Mouse (Mus musculus) embryo, embryonic 10 days (tissue): ENCODE measurements around the gene Lamtor5.

ENCODE experiments used
- DNase-seq: peaks from one replicate; pipeline ENCODE4 v3.0.0-alpha.2; 2015; ENCODE audit warnings: low spot score

Gene Lamtor5

DNA sequence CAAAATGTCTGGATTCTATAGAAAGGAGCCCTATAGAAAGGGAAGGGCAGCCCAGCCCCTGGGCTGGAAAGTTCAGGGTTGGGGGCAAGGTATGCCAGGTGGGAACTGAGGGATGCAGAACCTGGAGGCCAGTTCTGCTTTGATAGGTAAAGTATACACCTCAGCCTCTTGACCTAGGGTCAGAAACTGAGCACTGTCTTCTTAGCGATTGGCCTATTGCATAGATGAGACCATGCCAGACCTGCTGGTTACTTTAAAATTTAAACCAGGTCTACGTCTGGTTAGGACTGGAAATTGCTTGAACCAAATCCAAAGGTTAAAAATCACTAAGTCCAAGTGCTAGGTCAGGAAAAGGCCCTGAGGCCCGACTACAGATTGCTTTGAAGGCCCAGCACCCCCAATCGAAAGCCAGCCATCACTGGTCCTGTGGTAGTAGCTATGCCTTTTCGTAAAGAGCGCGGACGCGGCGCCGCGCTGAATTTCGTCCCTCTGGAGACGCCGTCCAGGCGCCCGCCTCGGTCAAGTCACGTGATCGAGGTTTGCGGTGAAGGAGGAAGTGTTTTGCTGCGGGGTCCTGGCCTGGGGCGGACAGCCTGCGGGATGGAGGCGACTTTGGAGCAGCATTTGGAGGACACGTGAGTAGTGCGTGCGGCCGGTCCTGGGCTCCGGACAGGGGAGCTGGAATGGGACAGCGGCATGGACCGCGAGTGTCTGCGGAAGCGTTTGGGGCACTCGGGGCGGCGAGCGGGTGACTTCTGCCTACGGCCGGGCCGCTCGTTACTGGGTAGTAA, at the start of gene Lamtor5:
Gene Lamtor5, plus strand, starts transcription at position 380 of the 791 bp plus-strand sequence.
- DNase-seq: peak; percentile 93

DNA sequence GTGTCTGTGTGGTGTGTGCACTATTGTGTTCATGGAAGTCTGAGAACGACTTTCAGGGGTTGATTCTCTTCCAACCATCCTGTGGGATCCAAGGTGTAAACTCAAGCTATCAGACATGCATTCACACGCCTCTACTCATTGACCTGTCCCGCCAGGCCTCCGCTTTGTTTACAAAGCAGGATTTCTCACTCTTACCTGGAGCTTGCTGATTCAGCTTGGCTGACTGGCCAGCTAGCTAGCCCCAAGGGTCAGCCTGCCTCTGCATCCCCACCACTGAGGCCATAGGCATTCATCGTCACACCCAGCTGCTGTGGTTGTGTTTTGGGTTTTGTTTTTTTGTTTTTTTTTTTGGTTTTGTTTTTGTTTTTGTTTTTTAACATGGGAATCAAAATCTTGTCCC, 49.4 kb upstream of the Lamtor5 start:
- no peak for DNase-seq

DNA sequence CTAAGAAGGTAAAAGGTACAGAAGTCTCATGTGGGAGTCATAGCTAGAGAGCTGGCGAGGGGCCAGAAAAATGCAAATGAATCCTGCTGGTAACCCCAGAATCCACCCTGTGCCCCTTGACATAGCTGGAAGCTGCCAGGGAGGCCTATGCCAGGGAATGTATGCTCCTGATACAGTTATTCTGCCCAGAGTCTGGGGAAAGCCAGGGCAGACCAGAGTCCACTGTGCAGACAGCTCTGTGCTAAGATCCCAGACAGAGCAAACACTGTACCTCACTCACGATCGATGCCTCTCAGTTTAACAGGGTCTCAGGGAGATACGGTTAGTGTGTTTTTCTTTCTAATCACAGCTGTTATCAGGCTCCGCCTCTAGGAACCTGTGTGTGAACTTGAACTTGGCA, 48.8 kb upstream of the Lamtor5 start:
- DNase-seq: no peak

DNA sequence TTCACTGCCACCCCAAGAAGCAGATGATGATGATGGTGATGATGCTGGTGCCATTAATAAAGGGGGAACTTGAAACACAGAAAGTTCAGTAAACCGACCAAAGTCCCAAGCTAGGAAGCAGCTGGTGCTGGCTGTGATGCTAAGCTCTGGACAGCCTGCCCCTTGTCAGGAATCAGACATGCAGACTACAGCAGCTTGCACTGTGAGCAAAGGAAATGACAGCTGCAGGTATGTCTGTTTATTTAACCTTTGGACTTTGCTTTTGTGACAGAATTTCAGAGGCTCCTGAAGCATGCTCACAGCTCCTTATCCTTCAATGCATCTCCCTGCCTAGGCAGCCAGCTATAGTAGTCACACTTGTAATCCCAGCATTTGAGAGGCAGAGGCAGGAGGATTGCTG, 48.1 kb upstream of the Lamtor5 start, which contains the start of gene A630076J17Rik:
Gene A630076J17Rik, plus strand, starts transcription at position 88 of the 400 bp plus-strand sequence.
- no peak for DNase-seq

DNA sequence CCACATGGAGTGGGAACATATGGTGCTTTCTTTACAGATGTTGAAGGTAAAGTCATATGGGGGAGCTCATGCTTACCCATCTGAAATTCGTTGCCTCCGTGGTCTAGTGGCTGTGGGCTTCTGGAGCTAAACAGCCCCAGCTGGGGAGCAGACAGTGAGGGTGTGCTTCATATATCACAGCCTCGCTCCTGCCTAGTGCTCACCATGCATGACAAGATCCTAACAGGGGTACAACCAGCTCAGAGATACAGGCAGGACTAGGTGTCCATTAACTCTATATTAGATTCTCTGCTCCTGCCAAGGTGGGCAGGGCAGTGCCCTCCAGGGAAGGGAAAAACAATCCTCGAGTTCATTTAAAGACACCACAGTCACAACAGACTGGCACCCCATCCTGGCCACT, 47.5 kb upstream of the Lamtor5 start:
- no peak for DNase-seq

DNA sequence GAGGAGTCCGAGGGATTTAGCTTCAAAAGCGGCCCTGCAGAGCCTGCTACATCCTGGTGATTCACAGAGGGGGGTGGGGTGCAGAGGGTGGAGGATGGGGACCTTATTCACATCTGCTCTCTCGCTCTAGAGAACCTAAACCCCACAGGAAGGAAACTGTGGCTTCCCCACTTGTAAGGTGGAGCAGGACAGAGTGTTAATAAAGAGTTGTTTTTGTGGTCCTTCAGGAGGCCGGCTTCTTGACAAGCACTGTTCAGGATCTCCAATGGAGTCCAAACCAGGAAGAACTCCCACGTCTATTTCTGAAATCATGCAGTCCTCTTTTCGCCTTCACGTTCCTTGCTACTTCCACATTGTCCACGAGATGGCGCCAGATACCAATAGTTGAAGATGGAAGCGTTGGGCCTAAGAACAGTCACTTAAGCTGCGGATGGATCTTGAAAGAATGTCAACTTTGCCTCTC, 45.3 kb upstream of the Lamtor5 start:
- DNase-seq: peak; percentile 92

DNA sequence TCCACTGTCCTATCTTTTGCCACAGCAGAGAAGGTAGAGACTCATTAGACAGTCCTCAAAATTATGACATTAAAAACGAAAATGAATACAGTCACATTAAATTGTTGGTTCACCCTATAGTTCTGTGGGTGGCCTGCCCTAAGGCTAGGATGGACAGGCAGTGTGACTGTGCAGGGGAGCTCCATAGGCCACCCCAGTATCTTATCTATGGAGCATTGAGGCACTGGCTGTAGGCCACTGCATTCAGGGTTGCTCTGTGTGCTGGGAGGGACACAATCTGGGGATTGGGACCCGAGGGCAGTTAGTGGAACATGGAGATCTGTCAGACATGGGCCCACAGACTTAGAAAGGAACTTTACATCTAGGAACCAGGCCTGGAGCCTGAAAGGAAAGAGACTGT, 44.7 kb upstream of the Lamtor5 start:
- no peak for DNase-seq

DNA sequence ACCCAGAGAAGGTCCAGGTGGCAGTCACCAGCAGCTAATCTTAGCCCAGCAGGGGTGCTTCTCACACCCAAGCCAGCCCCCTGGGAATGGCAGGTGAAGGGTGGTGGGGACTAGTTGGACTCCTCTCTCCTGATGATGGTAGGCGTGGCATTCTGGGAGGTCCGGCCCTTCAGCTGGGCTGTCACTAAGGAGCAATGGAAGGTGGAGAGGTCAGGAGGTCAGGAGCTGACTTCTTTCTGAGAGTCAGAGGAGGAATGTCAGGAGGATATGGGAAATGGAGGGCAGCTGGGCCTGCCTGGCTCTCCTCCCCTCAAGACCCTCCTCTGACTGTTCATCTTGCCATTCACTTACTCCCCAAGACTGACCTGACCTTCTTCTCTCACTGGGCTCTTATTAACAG, 40.6 kb upstream of the Lamtor5 start:
- DNase-seq: peak; percentile 54

DNA sequence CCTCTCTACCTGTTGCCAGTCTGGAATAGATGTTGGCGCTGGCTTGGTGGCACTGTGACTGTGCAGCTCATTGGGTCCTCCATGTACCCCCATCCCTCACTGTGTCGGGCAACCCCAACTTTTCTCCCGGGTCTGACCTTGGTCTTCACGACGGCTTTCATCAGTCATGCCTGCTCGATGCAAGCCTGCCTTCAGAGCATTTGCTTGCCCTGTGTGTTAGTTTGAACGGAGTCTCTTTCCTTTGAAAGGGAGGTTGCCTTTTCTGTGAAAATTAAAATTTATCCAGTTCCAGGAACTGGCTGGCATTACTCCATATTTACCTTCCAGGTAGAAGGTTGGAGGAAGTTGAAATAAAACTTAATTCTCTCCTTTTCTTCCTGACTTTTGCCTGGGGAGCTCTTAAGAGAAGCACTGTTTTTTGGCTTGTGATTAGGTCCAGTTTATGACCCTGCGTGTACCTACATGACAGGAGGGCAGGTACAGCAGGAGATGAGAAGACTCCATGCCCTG, 40.1 kb upstream of the Lamtor5 start:
- no peak for DNase-seq

DNA sequence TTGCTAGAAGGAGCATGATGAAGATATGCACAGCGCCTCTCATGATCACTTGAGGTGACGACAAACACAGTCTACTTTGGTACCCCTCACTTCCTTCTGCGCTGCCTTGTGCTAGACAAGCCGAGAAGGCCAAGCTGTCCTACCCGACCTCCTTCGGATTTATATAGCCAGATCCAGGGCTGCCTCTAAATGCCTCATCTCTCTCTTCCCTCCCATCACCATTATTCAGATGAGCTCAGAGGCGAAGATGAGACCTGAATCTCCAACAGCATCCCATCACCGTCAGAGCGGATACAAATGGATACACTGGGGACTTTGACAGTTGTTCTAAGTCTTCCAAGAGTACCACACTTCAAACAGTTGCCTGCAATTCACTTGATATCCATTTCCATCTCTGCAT, 39.1 kb upstream of the Lamtor5 start, which contains the start of gene Prok1:
Gene Prok1, minus strand, starts transcription at position 101 of the 400 bp plus-strand sequence.
- DNase-seq: no peak

DNA sequence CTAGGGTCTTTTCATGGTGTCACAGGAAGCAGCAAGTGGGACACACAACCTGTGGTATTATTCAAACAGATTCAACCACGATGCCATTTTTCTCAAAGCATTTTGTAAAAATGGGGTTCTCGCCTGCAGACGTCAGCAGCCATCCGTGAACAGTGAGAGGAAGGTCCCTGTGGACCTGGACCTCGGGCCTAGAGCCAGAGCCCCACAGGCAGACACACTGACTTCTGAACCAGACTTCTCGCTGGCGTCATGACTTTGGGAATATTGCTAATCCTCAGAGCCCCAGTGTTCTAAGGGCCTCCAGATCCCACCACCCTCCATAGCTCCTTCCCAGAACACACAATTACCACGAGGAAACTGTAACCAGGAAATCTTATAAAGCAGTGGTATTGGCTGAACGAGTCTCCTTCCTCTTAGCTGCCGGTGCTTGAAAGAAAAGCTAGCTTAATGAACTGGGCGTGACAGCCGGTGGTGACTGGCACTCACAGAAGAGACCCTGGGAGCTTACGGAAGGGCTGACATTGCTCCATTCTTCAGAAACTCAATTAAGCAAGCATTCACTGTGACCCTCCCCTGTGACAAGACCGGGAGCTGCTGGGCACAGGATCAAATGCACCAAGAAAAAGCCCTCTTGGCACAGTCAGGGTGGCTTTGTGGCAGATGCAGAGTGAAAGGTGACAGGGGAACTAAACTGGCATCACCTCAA, 37.1 kb upstream of the Lamtor5 start:
- no peak for DNase-seq

DNA sequence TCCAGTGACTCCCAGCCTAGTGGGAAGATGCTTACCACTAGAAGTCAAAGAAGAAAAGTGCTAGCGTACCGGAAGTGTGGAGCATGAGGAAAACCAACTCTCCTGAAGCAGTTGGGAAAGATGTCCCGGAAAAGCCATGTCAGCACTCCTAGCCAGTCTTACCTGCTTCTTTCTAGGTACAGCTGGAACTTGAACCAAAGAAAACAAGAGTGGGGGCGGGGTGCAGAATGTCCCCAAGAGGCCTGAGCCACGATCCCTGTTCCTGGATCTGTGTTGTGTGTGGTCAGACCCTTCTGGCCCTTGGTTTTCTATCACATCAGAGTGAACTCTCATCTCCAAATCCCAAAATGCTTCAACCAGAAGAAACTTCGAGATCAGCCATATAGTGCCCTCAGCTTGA, 31.8 kb upstream of the Lamtor5 start:
- DNase-seq: no peak

DNA sequence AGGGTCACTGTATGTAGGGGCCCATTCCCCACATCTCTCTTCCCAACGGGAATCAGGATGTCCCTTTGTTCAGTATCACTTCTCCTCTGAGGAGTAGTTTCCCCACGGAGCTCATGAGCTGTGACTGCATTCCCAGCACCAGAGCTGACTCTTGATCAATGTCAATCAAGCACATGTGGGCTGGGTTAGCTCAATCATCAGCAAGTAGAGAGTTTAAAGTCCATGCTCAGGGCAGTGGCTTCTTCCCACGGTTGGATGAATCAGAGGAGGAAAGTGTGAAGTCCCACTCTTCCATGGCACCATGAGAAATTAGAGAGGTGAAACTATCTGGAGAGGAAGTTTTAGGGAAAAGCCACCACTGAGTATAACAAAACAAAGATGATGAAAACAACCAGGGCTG, 29.6 kb upstream of the Lamtor5 start:
- no peak for DNase-seq

DNA sequence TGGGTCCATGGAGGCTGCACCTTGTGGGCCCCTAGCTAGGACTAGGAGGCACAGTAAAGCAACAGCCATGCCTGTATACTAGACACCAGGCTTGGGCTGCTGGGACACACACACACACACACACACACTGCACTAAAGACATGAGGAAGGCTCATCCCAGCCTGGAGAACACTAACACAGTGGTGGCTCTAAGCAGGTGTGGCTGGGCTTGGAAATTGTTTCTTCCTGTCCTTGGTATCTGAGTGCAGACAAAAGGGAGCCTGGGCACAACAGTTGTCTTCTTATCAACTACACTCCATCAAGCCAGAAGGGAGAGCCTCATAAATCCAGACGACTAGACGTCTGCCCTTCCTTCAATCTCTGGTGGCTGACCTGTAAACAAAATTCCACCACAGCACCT, 28.3 kb upstream of the Lamtor5 start:
- no peak for DNase-seq

DNA sequence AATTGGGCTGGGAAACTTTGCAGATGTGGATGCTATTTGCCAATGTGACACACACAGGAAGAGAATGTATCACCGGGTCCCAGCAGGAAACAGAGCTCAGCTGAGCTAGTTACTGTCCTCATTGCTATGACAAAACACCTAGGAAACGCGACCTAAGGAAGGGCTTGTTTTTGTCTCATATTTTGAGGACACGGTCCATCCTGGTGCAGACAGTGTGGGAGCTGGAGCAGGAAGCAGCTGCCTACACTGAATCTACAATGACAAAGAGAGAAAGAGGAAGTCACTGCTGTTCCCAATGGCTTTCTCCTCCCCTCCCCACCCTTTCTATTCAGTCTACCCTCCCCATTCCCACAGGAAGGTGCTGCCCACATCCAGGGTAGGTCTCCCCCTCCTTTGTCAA, 26.6 kb upstream of the Lamtor5 start:
- peak; percentile 14 for DNase-seq

DNA sequence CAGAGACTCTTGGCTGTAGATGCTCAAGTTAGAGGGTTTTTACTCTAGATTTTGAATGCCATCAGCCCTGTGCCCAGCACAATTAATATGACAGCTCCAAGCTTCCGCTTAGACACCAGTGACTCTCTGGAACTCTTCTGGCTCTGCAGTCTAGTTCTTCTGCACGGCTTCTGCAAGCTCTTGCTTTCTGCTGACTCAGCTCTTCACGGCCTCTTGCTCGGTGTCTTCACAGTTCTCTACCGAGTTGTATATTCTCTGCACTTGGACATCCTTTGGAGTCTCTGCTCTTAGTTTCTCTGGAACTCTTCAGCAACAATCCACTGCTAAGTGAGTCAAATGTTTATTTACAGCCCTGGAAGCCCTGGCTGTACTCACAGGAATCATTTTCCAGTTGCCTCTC, 24.7 kb upstream of the Lamtor5 start:
- DNase-seq: no peak

DNA sequence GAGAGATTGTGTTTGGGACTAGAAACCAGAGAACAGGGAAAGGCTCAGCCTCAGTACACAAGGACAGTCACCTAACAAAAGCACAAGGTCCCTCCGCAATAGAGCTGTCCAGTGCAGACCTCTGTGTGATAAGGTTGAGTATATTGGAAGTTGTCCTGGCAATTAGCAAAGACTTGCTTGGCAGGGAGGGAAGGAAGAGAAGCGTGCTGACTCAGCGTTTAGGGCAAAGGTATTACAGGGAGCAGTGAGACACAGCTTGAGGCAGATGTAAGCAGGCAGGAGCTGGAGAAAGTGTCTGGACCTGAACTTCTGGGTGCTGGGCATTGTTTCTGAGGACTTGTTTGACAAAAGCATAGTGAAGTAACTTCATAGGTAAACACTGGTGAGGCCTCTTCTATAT, 22.7 kb upstream of the Lamtor5 start:
- no peak for DNase-seq

DNA sequence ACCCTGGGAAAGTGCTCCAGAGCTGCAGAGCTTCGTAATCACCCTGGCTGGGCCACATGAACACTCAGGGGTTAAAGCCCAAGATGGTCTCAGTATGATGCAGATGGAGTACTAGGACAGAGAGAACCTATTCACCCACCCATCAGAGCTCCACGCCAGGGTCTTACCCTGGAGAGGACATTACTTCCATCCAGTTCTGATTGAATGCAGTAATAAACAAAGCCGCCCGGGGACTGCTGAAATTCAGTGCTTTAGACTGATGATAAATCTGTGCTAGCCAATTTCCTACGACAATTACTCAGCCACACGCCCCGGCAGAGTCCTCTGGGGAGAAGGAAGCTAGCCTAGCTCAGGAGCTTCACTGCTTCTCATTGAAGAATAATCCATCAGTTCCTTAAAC, 21.9 kb upstream of the Lamtor5 start:
- DNase-seq: no peak

DNA sequence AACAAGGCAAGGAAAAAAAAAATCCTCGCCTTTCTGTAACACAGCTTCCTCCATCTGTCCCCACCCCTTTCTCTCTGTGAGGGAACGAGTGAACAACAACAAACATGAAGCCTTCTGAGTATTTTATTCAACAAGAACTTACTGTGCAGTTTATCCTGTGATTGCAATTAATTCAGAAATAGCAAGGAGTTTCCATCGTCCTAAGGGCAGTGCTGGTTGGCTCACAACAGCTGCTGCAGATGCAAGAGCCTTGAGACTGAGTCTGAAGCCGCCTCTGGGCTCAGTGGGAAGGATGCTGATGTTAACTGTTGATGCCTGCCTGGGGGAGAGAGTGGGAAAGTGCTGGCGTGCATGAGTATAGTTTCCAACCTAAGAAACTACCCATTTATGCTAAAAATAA, 20.7 kb upstream of the Lamtor5 start:
- DNase-seq: no peak

DNA sequence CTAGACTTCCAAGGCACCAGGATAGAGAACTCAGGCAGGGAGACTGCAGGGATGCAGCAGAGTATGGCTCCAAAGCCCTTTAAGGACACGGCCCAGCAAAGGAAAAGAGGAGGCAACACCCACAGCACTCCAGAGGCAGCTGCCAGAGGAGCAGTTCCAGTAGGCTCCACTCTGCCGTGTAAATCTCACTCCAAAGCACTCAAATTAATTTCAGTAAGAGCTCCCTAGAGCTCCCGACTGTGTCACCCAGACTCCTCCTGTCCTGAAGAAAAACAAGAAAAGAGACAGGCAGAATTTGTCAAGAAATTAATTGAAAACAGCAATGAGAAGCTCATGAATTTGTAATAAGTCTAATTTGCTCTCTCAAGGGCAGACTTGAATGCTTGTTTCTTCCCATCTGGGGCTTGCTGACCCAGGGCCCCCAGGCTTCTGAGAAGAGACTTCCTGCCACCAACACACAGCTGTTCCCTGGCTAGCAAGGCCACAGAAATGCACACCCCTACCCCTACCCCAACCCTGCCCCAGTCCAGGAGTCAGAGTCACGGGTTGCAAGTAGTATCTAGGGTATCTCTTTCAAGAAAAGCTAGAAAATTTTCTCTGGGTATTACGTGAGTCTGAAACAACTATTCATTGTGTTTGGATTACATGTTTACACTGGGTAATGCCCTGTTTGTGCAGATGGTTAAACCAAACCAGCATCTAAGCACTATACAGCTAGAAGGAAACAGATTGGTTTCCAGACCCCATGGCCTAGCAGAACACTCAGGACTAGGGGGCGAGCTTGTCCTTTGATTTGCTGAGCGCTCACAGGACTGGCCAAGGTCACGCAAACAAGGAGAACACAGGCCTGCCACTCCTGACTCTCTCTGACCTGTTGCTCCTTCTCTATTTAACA, 17.5 kb upstream of the Lamtor5 start:
- peak; percentile 37 for DNase-seq

DNA sequence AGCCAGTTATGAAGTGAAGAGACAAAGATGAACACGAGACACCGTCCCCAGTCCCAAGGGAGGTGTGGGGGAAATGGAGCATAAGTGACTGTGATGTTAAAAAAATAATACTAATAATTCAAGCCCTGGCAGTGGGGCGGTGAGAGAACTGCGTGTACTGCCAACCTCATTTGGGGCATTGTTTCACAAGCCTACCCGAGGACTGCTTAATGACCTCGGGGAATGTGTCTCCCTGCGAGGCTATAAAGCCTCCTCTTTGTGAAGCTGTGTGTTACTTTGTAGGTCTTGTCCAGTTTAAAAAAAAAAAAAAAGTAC, 16.9 kb upstream of the Lamtor5 start:
- DNase-seq: no peak

DNA sequence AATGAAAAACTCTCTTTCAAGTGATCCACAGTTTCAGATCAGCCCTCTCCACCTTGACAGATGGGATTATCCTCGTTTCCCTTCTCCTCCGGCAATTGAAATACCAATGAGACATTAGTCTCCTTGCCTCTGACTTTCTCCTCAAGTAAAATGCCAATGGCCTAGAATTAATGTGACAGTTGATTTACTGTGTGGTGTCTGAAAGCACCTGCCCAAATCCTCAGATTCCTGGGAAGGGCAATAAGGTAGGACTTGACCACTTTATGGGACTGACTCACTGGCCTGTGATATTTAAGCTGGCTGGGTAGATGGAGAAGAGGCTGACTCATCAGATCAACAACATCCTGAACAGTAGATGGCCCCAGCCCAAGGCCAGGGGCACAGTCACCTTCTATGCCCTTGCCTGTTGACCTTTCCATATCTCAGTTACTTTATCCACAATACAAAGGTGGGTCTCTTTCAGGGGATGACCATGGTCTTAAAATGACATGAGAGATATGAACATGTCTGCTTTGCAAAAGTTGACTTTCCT, 11.8 kb upstream of the Lamtor5 start:
- no peak for DNase-seq
